Mouse (Mus musculus) layer of hippocampus, adult 9-11 months (tissue): ENCODE data around the gene Gtsf1l.
A peak's percentile ranks its signal among the peaks of the same experiment; 100 is the strongest.

Experiments used
- DNase-seq: peaks from one replicate; pipeline ENCODE4 v3.0.0; 2022

The Gtsf1l gene

DNA sequence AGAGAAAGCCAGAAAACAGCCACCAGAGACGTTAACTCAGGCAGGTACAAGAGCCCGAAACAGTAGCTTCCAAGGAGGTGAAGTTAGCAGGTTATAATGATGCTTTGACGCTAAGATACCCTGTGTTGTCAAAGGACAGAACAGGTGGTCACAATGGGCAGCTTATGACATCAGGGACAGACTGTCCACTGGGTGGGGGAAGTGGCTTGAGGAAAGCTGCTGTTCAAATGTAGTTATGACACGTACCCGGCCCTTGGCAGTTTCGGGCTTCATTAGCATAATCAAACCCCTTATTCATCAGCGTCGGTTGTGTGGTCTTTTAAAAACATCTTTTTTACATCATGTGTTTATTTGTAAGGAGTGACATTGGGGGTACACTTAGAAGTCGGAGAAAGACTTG, at the start of gene Gtsf1l:
Gtsf1l (minus strand) TSS at position 128 of the 400 bp plus-strand sequence.
- DNase-seq: no peak

DNA sequence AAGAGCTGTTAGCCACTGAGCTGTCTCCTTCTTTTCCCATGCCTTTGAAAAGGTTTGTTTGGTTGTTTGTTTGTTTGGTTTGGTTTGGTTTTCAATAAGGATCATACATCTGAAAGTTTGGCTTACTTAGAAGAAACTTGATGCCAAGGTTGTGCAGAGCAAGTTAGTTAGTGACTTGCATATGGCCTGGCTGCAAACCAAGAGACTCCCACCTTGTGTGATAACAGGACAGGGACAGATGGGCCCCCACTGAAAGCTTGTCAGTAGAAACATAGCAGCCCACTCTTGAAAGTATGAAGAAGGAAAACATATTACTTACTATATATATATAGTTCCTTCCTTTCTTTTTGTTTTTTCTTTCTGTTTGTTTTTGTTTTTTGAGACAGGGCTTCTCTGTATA, 49.3 kb upstream of the Gtsf1l start:
- DNase-seq: peak; percentile 19

GRCm38 (mm10) chr2:163135931-163136330, 48.3 kb upstream of the Gtsf1l start:
- no peak for DNase-seq

- no peak for DNase-seq
These were observed 44.7 kb upstream of the Gtsf1l start for GRCm38 (mm10) chr2:163132314-163132713.

DNA sequence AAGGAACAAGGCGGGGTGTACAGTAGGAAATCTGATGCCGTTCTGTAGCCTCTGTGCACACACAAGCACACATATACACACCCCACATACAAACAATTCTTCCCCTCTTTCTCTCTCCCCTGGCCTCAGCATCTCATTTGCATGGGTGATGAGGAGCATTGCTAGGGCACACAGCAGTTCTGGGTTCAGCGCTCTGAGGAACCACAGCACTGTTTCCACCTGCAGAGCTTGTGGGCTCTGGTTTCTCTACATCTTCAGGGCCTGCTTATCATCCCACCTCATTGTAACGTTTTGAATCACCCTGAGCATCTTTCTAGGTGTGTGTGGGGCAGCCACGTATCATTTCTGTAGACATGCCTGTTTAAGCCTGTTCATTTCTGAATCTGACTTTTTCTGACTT, 43.2 kb upstream of the Gtsf1l start:
- no peak for DNase-seq

DNA sequence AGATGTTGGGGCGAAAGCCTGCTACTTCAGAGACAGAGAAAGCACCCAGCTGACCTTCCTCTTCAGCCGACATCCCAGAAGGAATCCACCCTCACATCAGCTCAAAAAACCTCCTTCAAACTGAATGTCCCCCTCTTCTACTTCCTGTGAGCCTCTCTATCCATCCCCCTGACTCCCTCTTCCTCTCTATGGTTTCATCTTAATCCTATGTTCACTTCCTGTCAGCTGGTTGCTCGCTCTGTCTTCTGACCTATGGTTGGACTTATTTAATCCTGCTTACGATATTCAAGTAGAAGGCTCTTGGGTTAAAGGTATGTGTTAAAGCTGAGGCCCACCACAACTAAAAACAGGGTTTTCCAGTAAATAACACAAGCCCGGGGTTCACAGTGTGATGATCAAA, 35.8 kb upstream of the Gtsf1l start:
- DNase-seq: no peak

DNA sequence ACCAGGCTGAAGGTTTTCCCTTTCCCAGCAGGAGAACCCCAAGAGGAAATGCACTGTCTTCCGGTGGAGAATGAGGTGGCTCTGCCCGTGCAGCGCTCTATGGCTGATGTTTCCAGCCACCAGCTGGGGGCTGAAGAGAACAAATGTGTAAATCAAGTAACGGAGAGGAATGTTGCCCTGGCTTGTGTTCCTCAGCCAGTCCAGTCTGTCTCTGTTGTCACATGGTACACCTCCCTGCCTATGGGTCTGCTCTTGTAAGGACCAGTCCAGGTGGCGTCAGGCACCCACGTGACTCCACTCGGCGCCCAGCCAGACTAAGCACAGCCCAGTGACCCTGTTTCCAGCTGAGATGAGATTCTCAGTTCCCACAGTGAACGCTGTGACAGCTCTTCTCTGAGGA, 34.7 kb upstream of the Gtsf1l start:
- DNase-seq: no peak

DNA sequence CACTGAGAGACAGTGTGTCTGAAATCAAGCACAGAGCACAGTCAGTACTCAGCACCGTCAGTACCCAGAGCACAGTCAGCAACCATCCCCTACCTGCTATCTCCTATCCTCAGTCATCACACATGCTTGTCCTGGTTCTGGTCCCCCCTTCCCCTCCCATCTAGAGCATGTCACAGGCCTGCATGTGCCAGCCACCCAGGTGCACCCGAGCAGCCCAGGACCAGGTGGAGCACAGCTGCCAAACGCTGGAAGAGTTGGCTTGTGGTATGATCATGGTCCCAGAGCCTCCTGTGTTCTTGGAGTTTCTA, 33.7 kb upstream of the Gtsf1l start:
- no peak for DNase-seq

GRCm38 (mm10) chr2:163120626-163121352, 33.1 kb upstream of the Gtsf1l start:
- DNase-seq: no peak

GRCm38 (mm10) chr2:163111413-163112201, 24.0 kb upstream of the Gtsf1l start:
- DNase-seq: peak; percentile 17

DNA sequence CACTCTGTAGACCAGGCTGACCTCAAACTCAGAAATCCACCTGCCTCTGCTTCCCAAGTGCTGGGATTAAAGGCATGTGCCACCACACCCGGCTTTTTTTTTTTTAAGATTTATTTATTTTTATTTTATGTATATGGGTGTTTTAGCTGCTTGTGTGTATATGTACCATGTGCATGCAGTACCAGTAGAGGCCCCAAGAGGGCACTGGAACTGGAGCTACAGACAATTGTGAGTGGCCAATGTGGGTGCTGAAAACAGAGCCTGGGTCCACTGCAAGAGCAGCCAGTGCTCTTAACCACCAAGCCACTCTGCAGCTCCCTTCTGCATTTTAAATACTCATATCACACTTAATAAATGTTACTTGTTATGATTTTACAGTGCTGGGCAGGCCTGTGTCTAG, 23.1 kb upstream of the Gtsf1l start:
- DNase-seq: no peak

DNA sequence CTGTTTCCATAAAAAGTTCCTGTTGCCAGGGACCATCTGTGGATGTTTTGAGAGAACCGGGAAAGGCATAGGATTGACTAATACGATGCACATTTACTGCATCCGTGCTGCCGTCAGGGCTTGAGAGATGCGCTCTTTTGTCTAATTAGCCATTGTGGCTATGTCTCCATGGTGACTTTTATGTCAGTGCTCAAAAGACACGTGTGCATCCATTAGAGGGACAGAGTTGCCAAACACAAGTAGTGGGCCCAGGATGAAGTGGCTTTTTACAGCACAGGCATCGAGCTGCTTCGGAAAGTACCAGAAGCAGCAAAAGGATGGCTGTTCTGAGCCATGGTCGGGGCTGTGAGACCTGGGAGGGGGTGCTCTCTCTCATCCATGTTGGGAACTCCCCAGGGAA, 20.7 kb upstream of the Gtsf1l start:
- DNase-seq: no peak

- DNase-seq: no peak
These were observed 16.6 kb upstream of the Gtsf1l start for GRCm38 (mm10) chr2:163104086-163104770.

- DNase-seq: no peak
These were observed 15.4 kb upstream of the Gtsf1l start for GRCm38 (mm10) chr2:163102900-163103653.

- DNase-seq: no peak
These were observed 14.6 kb upstream of the Gtsf1l start for GRCm38 (mm10) chr2:163102216-163102615.

GRCm38 (mm10) chr2:163101646-163102203, 14.1 kb upstream of the Gtsf1l start:
- peak; percentile 25 for DNase-seq

- DNase-seq: no peak
These were observed 12.9 kb upstream of the Gtsf1l start for GRCm38 (mm10) chr2:163100551-163100950.

DNA sequence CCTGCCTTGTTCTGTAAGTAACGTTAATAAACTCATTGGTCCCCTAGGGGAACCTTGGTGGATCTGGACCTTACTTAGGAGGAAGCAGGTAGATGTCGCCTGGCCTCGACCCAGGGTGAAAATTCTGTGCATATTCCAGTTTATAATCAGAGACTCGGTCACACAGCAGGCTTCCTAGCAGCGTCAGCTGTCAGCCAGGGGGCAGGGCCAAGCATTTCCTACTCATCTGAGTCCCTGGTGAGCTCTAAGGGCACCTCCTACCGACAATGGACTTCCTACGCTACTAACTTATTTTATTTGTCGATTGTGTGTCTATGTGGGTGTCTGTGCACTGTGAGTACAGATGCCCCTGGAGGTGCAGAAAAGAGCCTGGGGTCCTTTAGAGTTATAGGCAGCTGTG, 12.3 kb upstream of the Gtsf1l start:
- DNase-seq: no peak

DNA sequence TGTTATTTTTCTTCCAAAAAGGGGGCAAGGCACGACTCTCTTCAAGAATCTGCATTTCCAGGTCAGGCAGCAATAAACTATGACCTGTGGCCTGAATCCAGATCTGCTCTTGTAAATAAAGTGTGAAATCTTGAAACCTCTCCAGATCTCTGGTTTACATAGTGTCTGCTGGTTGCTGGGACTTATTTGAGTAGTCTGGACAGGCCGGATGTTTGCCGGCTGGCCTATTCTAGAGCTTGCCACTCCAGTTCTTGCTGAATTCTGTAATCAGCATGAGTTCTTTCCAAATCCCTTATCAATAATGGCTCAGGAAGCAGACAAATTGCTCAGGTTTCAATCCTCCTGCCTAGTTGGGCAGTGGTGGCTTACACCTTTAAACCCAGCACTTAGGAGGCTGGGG, 8.1 kb upstream of the Gtsf1l start:
- DNase-seq: no peak

- DNase-seq: no peak
These were observed 7.3 kb upstream of the Gtsf1l start for GRCm38 (mm10) chr2:163094909-163095308.

DNA sequence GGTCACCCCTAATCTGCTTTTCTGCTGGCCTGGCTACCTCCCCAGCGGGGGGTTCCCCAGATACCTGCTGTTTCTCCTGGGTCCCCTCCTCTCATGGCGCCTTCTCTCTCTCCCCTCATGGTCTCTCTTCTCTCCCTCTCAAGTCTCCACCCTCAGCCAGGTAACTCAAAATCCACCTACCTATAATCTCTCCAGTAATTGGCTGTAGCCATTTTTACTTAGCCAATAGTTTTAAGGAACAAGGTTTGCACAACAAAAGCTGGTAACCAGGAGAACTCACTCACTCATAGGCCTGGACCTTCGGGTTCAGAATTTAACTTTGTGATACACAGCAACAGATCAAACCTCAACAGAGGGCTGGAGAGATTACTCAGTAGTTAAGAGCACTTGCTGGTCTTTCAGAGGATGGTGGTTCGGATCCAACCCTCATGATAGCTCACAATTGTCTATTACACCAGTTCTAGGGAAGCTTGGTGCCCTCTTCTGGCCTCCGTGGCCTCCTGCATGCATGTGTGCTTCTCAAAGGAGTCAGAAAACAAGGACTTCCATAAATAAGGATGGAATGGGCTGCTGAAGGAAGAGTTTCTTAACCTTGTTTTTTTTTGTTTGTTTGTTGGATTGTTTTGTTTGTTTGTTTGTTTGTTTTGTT, 1.9 kb upstream of the Gtsf1l start:
- DNase-seq: no peak

DNA sequence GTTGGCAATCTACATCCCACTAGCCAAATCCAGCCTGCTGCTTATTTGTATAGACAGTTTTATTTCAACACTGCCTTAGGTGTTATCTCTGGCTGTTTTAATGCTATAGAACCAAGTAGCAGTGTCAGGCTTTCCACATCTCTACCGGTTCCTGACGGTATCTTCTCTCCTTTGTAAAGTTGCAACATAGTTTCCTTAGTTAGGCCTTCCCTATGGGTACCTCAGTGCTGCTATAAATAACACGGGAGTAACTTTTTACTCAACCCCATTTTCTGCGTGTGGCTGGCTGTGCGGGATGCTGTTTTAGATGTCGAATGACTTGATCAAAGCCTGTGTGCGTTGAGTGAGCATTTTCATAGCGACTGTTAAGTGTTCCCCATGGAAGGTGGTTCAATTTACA, 1.1 kb downstream of the Gtsf1l start:
- DNase-seq: no peak
